Mouse (Mus musculus) bone marrow, adult 2 months (tissue): Measurements from ENCODE around the gene Myadm. TPM values are rescaled to one million over a fixed set of nuclear protein-coding genes. Genes with fewer than 3 reads are reported as not detected.

Experiments
- H3K27ac ChIP-seq: fragments of 200-500 bp; 2 replicates; pipeline ENCODE4 v1.5.1; 2012; ENCODE audit warnings: low read depth, mild to moderate bottlenecking, control low read depth, inconsistent platforms, low read length; ENCODE audit not compliant: control insufficient read depth, poor library complexity, insufficient read depth
- H3K4me1 ChIP-seq: fragments of 200-500 bp; 2 replicates; pipeline ENCODE4 v1.6.1; 2011; ENCODE audit warnings: low read length; ENCODE audit not compliant: control insufficient read depth, insufficient read depth
- H3K4me3 ChIP-seq: fragments of 200-500 bp; replicated peaks from 2 replicates; pipeline ENCODE3; 2011; ENCODE audit warnings: mild to moderate bottlenecking, low read depth, low read length, control low read depth; ENCODE audit not compliant: control insufficient read depth
- CTCF ChIP-seq: fragments of 200-500 bp; IDR thresholded peaks from 2 replicates; pipeline ENCODE4 v1.5.1; 2011; ENCODE audit warnings: low read length, control low read depth; ENCODE audit not compliant: control insufficient read depth, insufficient read depth
- POLR2A ChIP-seq: fragments of 200-500 bp; IDR thresholded peaks from 2 replicates; pipeline ENCODE4 v1.6.1; 2011; ENCODE audit warnings: low read depth, mild to moderate bottlenecking, control low read depth, low read length, borderline replicate concordance; ENCODE audit not compliant: control insufficient read depth
- WGBS: fragments of 180-500 bp; shearing (Covaris S2); methylation state at CpG from one replicate; pipeline ENCODE4 v1.1.7; 2018; 5-methylcytosine and 5-hydroxymethylcytosine counted together
- polyA plus RNA-seq: library from polyadenylated mRNA; stranded (reverse); fragments of >200 nt; gene quantifications from 2 replicates; pipeline ENCODE4 v1.2.4, GENCODE M21; 2011; ENCODE audit warnings: low replicate concordance; ENCODE audit not compliant: missing spikeins, insufficient read depth, insufficient read length

Myadm gene
- polyA plus RNA-seq, 1 experiment = 19.7 TPM

GRCm38 (mm10) chr7:3302556-3303275 is 13.8 kb downstream of the Myadm start:
- WGBS = 5% methylated on average over 16 of the region's 16 CpGs
- H3K4me1 ChIP-seq = no peaks in the 10 kb centered on the region
- TF ChIP-seq POLR2A = no peak
- no peak for TF ChIP-seq CTCF
- H3K4me3 ChIP-seq = no peak overlapping the region
- no peak overlapping the region for H3K27ac ChIP-seq

GRCm38 (mm10) chr7:3303276-3303781 is 14.4 kb downstream of the Myadm start:
- no peaks in the 10 kb centered on the region for H3K4me1 ChIP-seq
- no peak overlapping the region for H3K27ac ChIP-seq
- H3K4me3 ChIP-seq = peak overlapping the region; percentile 37
- under 1% methylated on average over 28 of the region's 29 CpGs for WGBS
- TF ChIP-seq CTCF (no peak), POLR2A (no peak)

GRCm38 (mm10) chr7:3303789-3304188 is 14.9 kb downstream of the Myadm start:
- peak overlapping the region; percentile 37 for H3K4me3 ChIP-seq
- WGBS = 8% methylated on average over 12 of the region's 12 CpGs
- no peak for TF ChIP-seq CTCF
- H3K4me1 ChIP-seq = no peaks in the 10 kb centered on the region
- H3K27ac ChIP-seq = 0 out of 2 replicates have a peak overlapping the region, but pooled peaks have one; percentile 0

GRCm38 (mm10) chr7:3304298-3304697 is 15.4 kb downstream of the Myadm start:
- WGBS = 2% methylated on average over 10 of the region's 10 CpGs
- Histone ChIP-seq H3K4me1 (no peaks in the 10 kb centered on the region), H3K4me3 (no peak overlapping the region), H3K27ac (0 out of 2 replicates have a peak overlapping the region, but pooled peaks have one; percentile 0)
- TF ChIP-seq CTCF = no peak
- no peak for TF ChIP-seq POLR2A

- Histone ChIP-seq H3K27ac (no peak overlapping the region), H3K4me3 (no peak overlapping the region), H3K4me1 (no peaks in the 10 kb centered on the region)
- 66% methylated on average over 3 of the region's 3 CpGs for WGBS
- TF ChIP-seq CTCF (no peak), POLR2A (no peak)
These were observed 17.5 kb downstream of the Myadm start for GRCm38 (mm10) chr7:3306400-3306799.

GRCm38 (mm10) chr7:3308646-3309045 is 19.8 kb downstream of the Myadm start:
- WGBS = 65% methylated on average over 4 of the region's 4 CpGs
- Histone ChIP-seq H3K4me1 (no peaks in the 10 kb centered on the region), H3K4me3 (no peak overlapping the region), H3K27ac (no peak overlapping the region)
- no peak for TF ChIP-seq CTCF
- TF ChIP-seq POLR2A = no peak

GRCm38 (mm10) chr7:3310233-3310632 is 21.4 kb downstream of the Myadm start:
- 87% methylated on average over 7 of the region's 7 CpGs for WGBS

GRCm38 (mm10) chr7:3313571-3313970 is 24.7 kb downstream of the Myadm start:
- WGBS = 77% methylated on average over 8 of the region's 8 CpGs
- H3K27ac ChIP-seq = no peak overlapping the region
- H3K4me3 ChIP-seq = no peak overlapping the region
- no peaks in the 10 kb centered on the region for H3K4me1 ChIP-seq
- no peak for TF ChIP-seq POLR2A
- TF ChIP-seq CTCF = no peak

More at GRCm38 (mm10) chr7:3310233-3310632, 21.4 kb downstream of the Myadm start:
- TF ChIP-seq CTCF (no peak), POLR2A (no peak)
- Histone ChIP-seq H3K4me3 (no peak overlapping the region), H3K4me1 (no peaks in the 10 kb centered on the region), H3K27ac (no peak overlapping the region)
